Mouse (Mus musculus): Measurements from ENCODE around the gene Surf2.

Gene Surf2

DNA sequence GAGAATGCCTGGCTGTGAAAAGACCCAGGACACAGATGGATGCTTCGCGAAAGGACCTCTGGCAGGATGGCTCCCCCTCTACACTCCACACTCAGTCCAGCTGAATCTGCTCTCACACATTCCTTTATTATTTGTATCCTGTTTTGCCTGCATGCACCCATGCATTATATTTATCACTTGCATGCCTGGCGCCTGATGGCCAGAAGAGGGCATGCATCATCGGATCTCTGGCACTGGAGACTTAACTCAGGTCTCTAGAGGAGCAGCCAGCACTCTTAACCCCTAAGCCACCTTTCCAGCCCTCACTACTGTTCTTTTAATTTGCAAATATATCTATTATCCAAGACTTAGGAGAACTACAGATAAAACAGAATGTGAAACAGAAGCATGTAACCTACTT lies 44.6 kb downstream of the Surf2 start:
- DNase-seq (ENCODE audit: low spot score in 2 of 2) = no peak

- DNase-seq (ENCODE audit: low spot score in 2 of 2) = peak; percentile 91 to 95
Observed at GRCm38 (mm10) chr2:26963923-26964723, 48.0 kb downstream of the Surf2 start, which contains the start of gene Rexo4. Gene Rexo4 (minus strand): TSS chr2:26964386.

DNA sequence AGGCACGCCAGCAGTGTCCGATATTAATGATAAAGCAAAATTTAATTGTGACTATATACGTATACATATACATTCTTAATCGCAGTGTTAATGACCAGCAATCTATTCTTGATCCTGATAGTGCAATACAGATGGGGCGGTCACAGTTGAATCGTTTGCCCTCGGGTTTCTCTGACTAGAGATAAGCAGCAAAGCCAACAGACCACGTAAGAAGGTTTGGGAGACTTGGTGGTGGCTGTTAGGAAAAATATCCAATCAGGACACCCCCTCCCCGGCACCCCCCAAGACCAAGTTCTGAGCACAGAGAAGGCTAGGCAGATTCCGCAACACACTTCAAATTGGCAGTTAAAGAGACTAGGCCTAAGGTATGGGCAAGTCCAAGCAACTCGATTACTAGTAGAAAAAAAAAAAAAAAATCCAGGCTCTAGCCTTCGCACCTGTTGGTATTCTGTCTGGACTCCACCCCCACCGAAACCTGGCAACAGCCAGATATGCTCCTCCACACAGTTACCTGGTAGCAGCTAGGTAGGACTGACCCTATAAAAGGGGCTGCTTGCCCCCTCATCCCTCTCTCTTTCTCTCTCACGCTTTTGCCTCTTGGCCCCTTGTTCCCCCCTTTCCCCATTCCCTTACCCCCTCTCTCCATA lies 48.7 kb downstream of the Surf2 start:
- no peak for DNase-seq (ENCODE audit: low spot score in 2 of 2)

- DNase-seq (ENCODE audit: low spot score in 2 of 2) = no peak
Observed at GRCm38 (mm10) chr2:26967262-26967661, 51.1 kb downstream of the Surf2 start.
